8 mouse cellular contexts compared by ENCODE assay signal in the genomic region with DNA sequence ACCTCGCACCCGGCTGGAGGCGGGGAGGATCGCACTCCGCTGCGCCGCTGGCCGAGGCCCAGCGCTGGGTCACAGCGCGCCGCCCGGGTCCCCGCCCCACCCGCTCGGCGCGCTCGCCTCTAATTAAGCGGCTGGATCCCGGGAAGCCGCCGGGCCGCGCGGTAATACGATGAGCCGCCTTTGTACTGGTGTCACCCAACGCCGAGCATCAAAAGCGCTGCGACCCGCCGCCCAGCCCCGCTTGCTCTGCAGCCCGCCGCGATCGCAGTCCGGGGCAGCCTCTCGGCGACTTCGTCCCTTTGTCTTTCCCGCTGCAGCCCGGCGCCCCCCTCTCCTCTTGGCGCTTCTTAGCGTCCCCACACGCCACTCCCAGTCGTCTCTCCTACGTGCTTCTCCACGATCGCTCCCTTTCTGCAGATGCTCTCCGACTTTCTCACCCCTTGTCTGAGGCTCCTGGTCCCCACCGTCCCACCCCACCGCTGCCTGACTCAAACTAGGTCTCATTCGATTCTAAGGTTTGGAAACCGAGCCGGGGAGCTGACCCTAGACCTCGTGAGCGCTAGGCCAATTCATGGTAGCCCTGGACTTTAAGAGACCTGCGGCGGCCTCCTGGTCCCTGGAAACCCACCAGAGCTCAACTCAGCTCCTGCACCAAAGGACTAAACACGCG. TPM values are rescaled to one million over a fixed set of nuclear protein-coding genes. Genes with fewer than 3 reads are reported as not detected.
A peak's percentile ranks its signal among the peaks of the same experiment; 100 is the strongest.
DNase-seq lines count a peak whose midpoint lies in the region; ATAC-seq lines count a peak whose summit lies in the region.

No protein-coding gene starts in this region.

- WGBS in heart, embryonic 13.5 days: 1% methylated on average over 64 of the region's 65 CpGs
- WGBS in hindbrain, embryonic 13.5 days: under 1% methylated on average over 61 of the region's 65 CpGs
- WGBS in midbrain, embryonic 14.5 days: under 1% methylated on average over 65 of the region's 65 CpGs

- H3K9me3 ChIP-seq in heart, embryonic 13.5 days: no peaks in the 10 kb centered on the region
- no peaks in the 10 kb centered on the region for H3K9me3 ChIP-seq in hindbrain, embryonic 13.5 days
- H3K9me3 ChIP-seq in midbrain, embryonic 14.5 days (ENCODE audit: control insufficient read depth, low read length): no peaks in the 10 kb centered on the region

- ATAC-seq in heart, embryonic 13.5 days (ENCODE audit: extremely low read depth, insufficient number of reproducible peaks, low FRiP score, low TSS enrichment): no peak
- peak; percentile 38; the same call in 1 of the 2 replicates for ATAC-seq in hindbrain, embryonic 13.5 days (ENCODE audit: low FRiP score)
- ATAC-seq in midbrain, embryonic 14.5 days (ENCODE audit: low FRiP score, low TSS enrichment): peak; percentile 72

- no peak overlapping the region for H3K9ac ChIP-seq in heart, embryonic 13.5 days
- H3K9ac ChIP-seq in hindbrain, embryonic 13.5 days: peak overlapping the region; percentile 68
- peak overlapping the region; percentile 58 for H3K9ac ChIP-seq in midbrain, embryonic 14.5 days (replicated peaks; ENCODE audit: low read length)

- no peak overlapping the region for H3K27ac ChIP-seq in heart, embryonic 13.5 days (replicated peaks)
- H3K27ac ChIP-seq in hindbrain, embryonic 13.5 days: peak overlapping the region; percentile 23; the same call in 1 of the 2 replicates
- peak overlapping the region; percentile 89 for H3K27ac ChIP-seq in midbrain, embryonic 14.5 days (replicated peaks; ENCODE audit: low read depth, low read length)

- peaks cover 8% of the 10 kb centered on the region for H3K4me1 ChIP-seq in heart, embryonic 13.5 days
- peaks cover 53% of the 10 kb centered on the region for H3K4me1 ChIP-seq in hindbrain, embryonic 13.5 days (replicated peaks)
- H3K4me1 ChIP-seq in midbrain, embryonic 14.5 days (ENCODE audit: control insufficient read depth, insufficient read depth, low read length): peaks cover 50% of the 10 kb centered on the region

- peaks cover 100% of the 10 kb centered on the region for H3K27me3 ChIP-seq in heart, embryonic 13.5 days (replicated peaks)
- peaks cover 99% of the 10 kb centered on the region for H3K27me3 ChIP-seq in hindbrain, embryonic 13.5 days
- H3K27me3 ChIP-seq in midbrain, embryonic 14.5 days (ENCODE audit: control insufficient read depth, insufficient read depth, low read length): peaks cover 44% of the 10 kb centered on the region

- peak overlapping the region; percentile 37 for H3K4me3 ChIP-seq in heart, embryonic 13.5 days
- H3K4me3 ChIP-seq in hindbrain, embryonic 13.5 days: peak overlapping the region; percentile 32
- peak overlapping the region; percentile 31 for H3K4me3 ChIP-seq in midbrain, embryonic 14.5 days (replicated peaks; ENCODE audit: low read depth, low read length)

- no peaks in the 10 kb centered on the region for H3K36me3 ChIP-seq in heart, embryonic 13.5 days
- no peaks in the 10 kb centered on the region for H3K36me3 ChIP-seq in hindbrain, embryonic 13.5 days
- H3K36me3 ChIP-seq in midbrain, embryonic 14.5 days (ENCODE audit: control insufficient read depth, insufficient read depth, low read length): no peaks in the 10 kb centered on the region

- DNase-seq in heart, adult 9 months (ENCODE audit: low spot score in 2 of 2): no peak
- peak; percentile 81 for DNase-seq in embryo, embryonic 10.5 days (ENCODE audit: low spot score)
- DNase-seq in midbrain, embryonic 14.5 days: peak; percentile 84
- no peak for DNase-seq in ovary, postnatal 36 days (ENCODE audit: low spot score)
- DNase-seq in layer of hippocampus, postnatal 25 days (ENCODE audit: extremely low spot score in 1 of 2, low spot score in 1 of 2): no peak
- no peak for DNase-seq in urinary bladder, postnatal 36 days (ENCODE audit: low spot score in 2 of 2)

- H3K4me2 ChIP-seq in heart, embryonic 13.5 days: peak overlapping the region; percentile 58
- H3K4me2 ChIP-seq in hindbrain, embryonic 13.5 days: peak overlapping the region; percentile 55
- H3K4me2 ChIP-seq in midbrain, embryonic 14.5 days (ENCODE audit: low read length): peak overlapping the region; percentile 59

RNA-seq across cellular contexts. Expression of a gene that starts 11.7 kb away (rescaled TPM):
- polyA plus RNA-seq in heart, embryonic 13.5 days (2015; fragmentation: Nextera tagmentation; extraction: Ambion mirVana): 0.03 TPM in 1 of 2 replicates, not detected in the other
- polyA plus RNA-seq in hindbrain, embryonic 13.5 days (2015; fragmentation: Nextera tagmentation; extraction: Ambion mirVana): 0.84 and 1.6 TPM in 2 replicates
- polyA plus RNA-seq in midbrain, embryonic 14.5 days (2014; fragmentation: Nextera tagmentation; extraction: Ambion mirVana): 9.1 and 9.2 TPM in 2 replicates
- not detected for total RNA-seq in layer of hippocampus, postnatal 25 days (2021)

Comparison
In these comparisons a context has a peak if more than half of its experiments do, and no peak if none do; other contexts are left out.
1. DNase-seq: peak in embryo, embryonic 10.5 days (single experiment) and midbrain, embryonic 14.5 days (single experiment); none in heart, adult 9 months (0 of 2), ovary, postnatal 36 days (single experiment), layer of hippocampus, postnatal 25 days (0 of 2) and urinary bladder, postnatal 36 days (0 of 2).
2. Peak in every context shown above with its lines, with median percentiles within 50 percentile points of each other: H3K4me2 ChIP-seq and H3K4me3 ChIP-seq.